Mouse (Mus musculus) liver, adult (tissue): ENCODE results near the gene Gtf3c5.

Experiments
- GATA4 ChIP-seq: IDR thresholded peaks from 2 replicates; pipeline ENCODE4 v1.6.1; 2014; ENCODE audit warnings: mild to moderate bottlenecking, low read length; ENCODE audit not compliant: insufficient replicate concordance

Gtf3c5 gene

GRCm38 (mm10) chr2:28521571-28522151 lies 61.9 kb downstream of the Gtf3c5 start:
- no peak for TF ChIP-seq GATA4

GRCm38 (mm10) chr2:28520581-28520980 lies 63.0 kb downstream of the Gtf3c5 start:
- TF ChIP-seq GATA4 = no peak

- no peak for TF ChIP-seq GATA4
Measured at GRCm38 (mm10) chr2:28518231-28518630, 65.3 kb downstream of the Gtf3c5 start.

- no peak for TF ChIP-seq GATA4
Measured at GRCm38 (mm10) chr2:28517206-28517909, 66.2 kb downstream of the Gtf3c5 start.
